Mouse (Mus musculus): Measurements from ENCODE around the gene Zfp951.
"Not testable (repeated sequence)": the region's sequence is repeated elsewhere in the genome, so short reads cannot be mapped to it uniquely, and the experiment has no call there.

Zfp951 gene

DNA sequence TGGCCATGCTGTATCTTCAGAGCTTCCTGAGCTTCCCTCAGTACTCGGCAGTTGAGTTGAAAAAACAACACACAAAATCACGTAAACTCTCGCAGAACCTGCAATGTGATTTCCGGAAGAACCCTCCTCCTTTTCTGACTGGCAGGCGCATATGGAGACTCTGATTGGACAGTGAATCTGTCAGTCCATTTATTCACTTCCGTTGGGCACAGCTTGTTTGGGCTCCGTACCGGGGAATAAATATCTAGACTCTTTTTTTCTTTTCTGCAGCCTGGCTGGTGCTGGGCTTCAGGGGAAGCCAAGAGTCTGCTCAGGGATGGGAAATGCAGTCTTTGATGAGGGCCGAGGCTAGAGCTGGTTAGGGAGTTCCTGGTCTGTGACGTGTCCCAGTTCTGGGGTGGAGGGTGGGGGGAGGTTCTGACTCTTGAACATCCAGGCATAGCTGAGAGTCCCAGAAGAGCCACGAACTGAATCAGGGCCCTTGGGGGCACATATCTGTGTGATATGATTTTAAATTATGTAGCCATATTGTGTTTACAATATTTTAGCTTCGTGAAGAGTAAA is at the start of gene Zfp951:
Gene Zfp951 (minus strand): TSS at position 109 of the 564 bp plus-strand sequence.
- peak; percentile 51 to 69 for DNase-seq (ENCODE audit: low spot score in 2 of 2)

DNA sequence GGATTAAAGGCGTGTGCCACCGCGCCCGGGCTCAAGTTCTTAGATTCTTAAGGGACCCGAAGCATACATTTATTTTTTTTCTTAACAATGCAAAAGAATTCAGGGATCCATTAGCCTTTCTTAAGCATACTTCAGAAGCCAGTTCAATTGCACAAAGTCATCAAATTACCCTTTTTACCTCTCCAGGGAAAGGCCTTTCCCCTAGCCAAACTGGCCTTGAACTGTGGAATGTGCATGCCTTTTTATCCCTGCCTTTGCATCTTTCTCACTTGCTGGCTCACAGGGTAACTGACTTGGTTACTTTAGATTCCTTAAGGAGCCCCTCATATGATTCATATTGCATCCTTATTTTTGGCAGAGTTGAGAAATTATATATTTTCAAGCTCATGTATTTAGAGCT is 46.7 kb upstream of the Zfp951 start:
- DNase-seq (ENCODE audit: low spot score in 2 of 2), result not testable (repeated sequence)

GRCm38 (mm10) chr5:104859045-104859961 is 567 bp downstream of the Zfp951 start:
- DNase-seq (ENCODE audit: low spot score in 2 of 2), result not testable (repeated sequence)

- DNase-seq (ENCODE audit: low spot score in 2 of 2), result not testable (repeated sequence)
Observed at GRCm38 (mm10) chr5:104854546-104854945, 5.3 kb downstream of the Zfp951 start.

- no peak for DNase-seq (ENCODE audit: low spot score in 2 of 2)
Observed at GRCm38 (mm10) chr5:104833330-104833729, 26.5 kb downstream of the Zfp951 start.

- no peak for DNase-seq (ENCODE audit: low spot score in 2 of 2)
Observed at GRCm38 (mm10) chr5:104829611-104830010, 30.3 kb downstream of the Zfp951 start.

GRCm38 (mm10) chr5:104770138-104770537 is 89.7 kb downstream of the Zfp951 start:
- not testable (repeated sequence) for DNase-seq (ENCODE audit: low spot score in 2 of 2)
